In genomic region chr17:26872870-26873269, GRCm38 (mm10) we compare ENCODE assay signal across 24 mouse cellular contexts. TPM values are rescaled to one million over a fixed set of nuclear protein-coding genes. Genes with fewer than 3 reads are reported as not detected.
DNase-seq lines count a peak whose midpoint lies in the region; ATAC-seq lines count a peak whose summit lies in the region.
"Had no signal": no experiment of that assay in that cellular context is flagged by ENCODE, and none has a peak within 500 bp of the region (broad histone marks: within the 10 kb centered on the region; RNA-seq: fewer than 3 reads in every experiment).

No protein-coding gene starts in this region.

- H3K9ac ChIP-seq in heart, embryonic 12.5 days, result no peak overlapping the region
- no peak overlapping the region for H3K9ac ChIP-seq in heart, embryonic 16.5 days (ENCODE audit: low read length)
- no peak overlapping the region for H3K9ac ChIP-seq in lung, embryonic 15.5 days
- H3K9ac ChIP-seq: embryonic facial prominence, embryonic 12.5 days; forebrain, embryonic 15.5 days; hindbrain, embryonic 15.5 days had no signal

- 61% methylated on average over 3 of the region's 3 CpGs for WGBS in heart, embryonic 12.5 days
- 64% methylated on average over 3 of the region's 3 CpGs for WGBS in heart, embryonic 16.5 days
- WGBS in lung, embryonic 15.5 days, result 38% methylated on average over 3 of the region's 3 CpGs

- no peaks in the 10 kb centered on the region for H3K36me3 ChIP-seq in heart, embryonic 12.5 days
- no peaks in the 10 kb centered on the region for H3K36me3 ChIP-seq in heart, embryonic 16.5 days (ENCODE audit: control insufficient read depth, insufficient read depth)
- no peaks in the 10 kb centered on the region for H3K36me3 ChIP-seq in lung, embryonic 15.5 days
- H3K36me3 ChIP-seq: embryonic facial prominence, embryonic 12.5 days; forebrain, embryonic 15.5 days; hindbrain, embryonic 15.5 days had no signal

- ATAC-seq in heart, embryonic 12.5 days (ENCODE audit: insufficient number of reproducible peaks, low FRiP score), result no peak
- ATAC-seq in heart, embryonic 16.5 days (replicated peaks; ENCODE audit: extremely low read depth, insufficient read depth, low FRiP score), result no peak
- peak; percentile 69; the same call in 1 of the 2 replicates for ATAC-seq in lung, embryonic 15.5 days (ENCODE audit: borderline replicate concordance, extremely low read depth, low FRiP score, low TSS enrichment)
- ATAC-seq: activated CD4-positive, CD25-positive, alpha-beta regulatory T cell, adult 4 months; forebrain, embryonic 15.5 days; intestine, embryonic 16.5 days; Patski had no signal

- peaks cover 41% of the 10 kb centered on the region for H3K4me1 ChIP-seq in heart, embryonic 12.5 days (replicated peaks)
- peaks cover 32% of the 10 kb centered on the region for H3K4me1 ChIP-seq in heart, embryonic 16.5 days (ENCODE audit: control insufficient read depth, insufficient read depth, low read length)
- peaks cover 5% of the 10 kb centered on the region; the same call in 1 of the 2 replicates for H3K4me1 ChIP-seq in lung, embryonic 15.5 days
- H3K4me1 ChIP-seq: embryonic facial prominence, embryonic 12.5 days; forebrain, embryonic 15.5 days; hindbrain, embryonic 15.5 days had no signal

- intact Hi-C loops in heart, postnatal 14 days (cut with DNase I), result no loop called here

- H3K27me3 ChIP-seq in heart, embryonic 12.5 days (replicated peaks), result no peaks in the 10 kb centered on the region
- no peaks in the 10 kb centered on the region for H3K27me3 ChIP-seq in heart, embryonic 16.5 days (ENCODE audit: control insufficient read depth, insufficient read depth, low read length)
- no peaks in the 10 kb centered on the region for H3K27me3 ChIP-seq in lung, embryonic 15.5 days
- H3K27me3 ChIP-seq: CH12.LX; forebrain, embryonic 15.5 days; hindbrain, embryonic 15.5 days; Patski had no signal

- peak overlapping the region; percentile 66; the same call in 1 of the 2 replicates for H3K27ac ChIP-seq in heart, embryonic 12.5 days (ENCODE audit: poor library complexity, severe bottlenecking)
- peak overlapping the region; percentile 65 for H3K27ac ChIP-seq in heart, embryonic 16.5 days (ENCODE audit: low read length)
- peak overlapping the region; percentile 37; the same call in 1 of the 2 replicates for H3K27ac ChIP-seq in lung, embryonic 15.5 days
- H3K27ac ChIP-seq: embryonic facial prominence, embryonic 12.5 days; forebrain, embryonic 15.5 days; hindbrain, embryonic 15.5 days had no signal

- no peak overlapping the region for H3K4me2 ChIP-seq in heart, embryonic 12.5 days
- H3K4me2 ChIP-seq in heart, embryonic 16.5 days (ENCODE audit: low read depth, low read length), result no peak overlapping the region
- no peak overlapping the region for H3K4me2 ChIP-seq in lung, embryonic 15.5 days
- H3K4me2 ChIP-seq: embryonic facial prominence, embryonic 12.5 days; forebrain, embryonic 15.5 days; hindbrain, embryonic 15.5 days had no signal

- H3K4me3 ChIP-seq in heart, embryonic 12.5 days, result no peak overlapping the region
- no peak overlapping the region for H3K4me3 ChIP-seq in heart, embryonic 16.5 days (ENCODE audit: low read length)
- H3K4me3 ChIP-seq in lung, embryonic 15.5 days, result no peak overlapping the region
- H3K4me3 ChIP-seq: embryonic facial prominence, embryonic 12.5 days; forebrain, embryonic 15.5 days; hindbrain, embryonic 15.5 days had no signal

- no peaks in the 10 kb centered on the region for H3K9me3 ChIP-seq in heart, embryonic 12.5 days (replicated peaks)
- H3K9me3 ChIP-seq in heart, embryonic 16.5 days (replicated peaks; ENCODE audit: control insufficient read depth, low read length), result no peaks in the 10 kb centered on the region
- H3K9me3 ChIP-seq in lung, embryonic 15.5 days, result no peaks in the 10 kb centered on the region
- H3K9me3 ChIP-seq: embryonic facial prominence, embryonic 12.5 days; forebrain, embryonic 15.5 days; hindbrain, embryonic 15.5 days had no signal

- DNase-seq in heart, postnatal 14 days, result no peak
- DNase-seq in heart, adult 11 months, result no peak
- no peak for DNase-seq in lung, postnatal 10 days
- DNase-seq: adrenal gland, postnatal 14 days; cerebellum, adult 11-12 months; cerebellum, adult 9-10 months; cerebellum, postnatal 25 days; gastrocnemius, postnatal 36 days; heart, postnatal 10 days had no signal

RNA-seq across cellular contexts. Expression of gene Nkx2-5, which starts 28.1 kb away (rescaled TPM):
- 200 and 212 TPM in 2 replicates for polyA plus RNA-seq in heart, embryonic 12.5 days (2016; fragmentation: Nextera tagmentation; extraction: Ambion mirVana)
- total RNA-seq in heart, postnatal 14 days (2021), result 10 to 100 TPM; 78.9 to 80.4 TPM
- polyA plus RNA-seq in heart, embryonic 16.5 days (2015; fragmentation: Nextera tagmentation; extraction: Ambion mirVana), result 123 and 132 TPM in 2 replicates
- 2.4 and 4.6 TPM in 2 replicates for polyA plus RNA-seq in lung, embryonic 15.5 days (2015; fragmentation: Nextera tagmentation; extraction: Ambion mirVana)
- total RNA-seq: adrenal gland, adult 18-20 months; adrenal gland, postnatal 14 days; CH12.LX; gastrocnemius, adult 8-10 months; gastrocnemius, postnatal 36 days had no signal
- polyA plus RNA-seq: activated CD4-positive, CD25-positive, alpha-beta regulatory T cell, adult 4 months; cortical plate, adult 2 months; forebrain, embryonic 11.5 days; forebrain, embryonic 15.5 days; hindbrain, embryonic 11.5 days; Patski had no signal

RNA-seq across cellular contexts. Expression of gene Kifc5b, which starts 44.0 kb away (rescaled TPM):
- polyA plus RNA-seq in heart, embryonic 12.5 days (2016; fragmentation: Nextera tagmentation; extraction: Ambion mirVana), result 5.2 and 5.7 TPM in 2 replicates
- 1 to 10 TPM; 1.3 to 2.6 TPM for total RNA-seq in heart, postnatal 14 days (2021)
- polyA plus RNA-seq in heart, embryonic 16.5 days (2015; fragmentation: Nextera tagmentation; extraction: Ambion mirVana), result 6.2 and 6.9 TPM in 2 replicates
- 8.0 and 9.8 TPM in 2 replicates for polyA plus RNA-seq in lung, embryonic 15.5 days (2015; fragmentation: Nextera tagmentation; extraction: Ambion mirVana)

RNA-seq across cellular contexts. Expression of gene Phf1, which starts 60.0 kb away (rescaled TPM):
- polyA plus RNA-seq in heart, embryonic 12.5 days (2016; fragmentation: Nextera tagmentation; extraction: Ambion mirVana), result 9.0 and 9.4 TPM in 2 replicates
- total RNA-seq in heart, postnatal 14 days (2021), result 10 to 100 TPM in 1 of 2 experiments, 1 to 10 TPM in 1; 10.0 to 10.6 TPM
- 7.5 and 8.7 TPM in 2 replicates for polyA plus RNA-seq in heart, embryonic 16.5 days (2015; fragmentation: Nextera tagmentation; extraction: Ambion mirVana)
- 7.6 and 8.7 TPM in 2 replicates for polyA plus RNA-seq in lung, embryonic 15.5 days (2015; fragmentation: Nextera tagmentation; extraction: Ambion mirVana)

Comparison
In these comparisons a context has a peak if more than half of its experiments do, and no peak if none do; other contexts are left out.
1. RNA of gene Nkx2-5, which starts 28.1 kb away (polyA plus RNA-seq): 200 to 212 TPM in heart, embryonic 12.5 days and 123 to 132 TPM in heart, embryonic 16.5 days; 2.4 to 4.6 TPM in lung, embryonic 15.5 days; every median in the first group is over 10 times any median in the second.
2. Peak in every context shown above with its lines, with median percentiles within 50 percentile points of each other: H3K27ac ChIP-seq.